Mouse (Mus musculus) hindbrain, embryonic 11.5 days (tissue): ENCODE measurements around the gene Poc1a. TPM values are rescaled to one million over a fixed set of nuclear protein-coding genes. Genes with fewer than 3 reads are reported as not detected.

ENCODE experiments used
- ATAC-seq: fragments of 200-750 bp; cut with Nextera tagmentation; 2 replicates; pipeline ENCODE4 v1.8.0; 2017; ENCODE audit warnings: mild to moderate bottlenecking, moderate TSS enrichment, moderate library complexity; ENCODE audit not compliant: low FRiP score
- DNase-seq: peaks from one replicate; pipeline ENCODE4 v3.0.0-alpha.2; 2015; ENCODE audit warnings: low spot score
- H3K27ac ChIP-seq: fragments of 300-500 bp; sonication (generic); 2 replicates; pipeline ENCODE4 v1.5.1; 2014; ENCODE audit warnings: mild to moderate bottlenecking, low read depth, low read length
- H3K27me3 ChIP-seq: fragments of 300-500 bp; sonication (generic); 2 replicates; pipeline ENCODE4 v1.6.1; 2014; ENCODE audit warnings: mild to moderate bottlenecking, low read length, moderate library complexity, mixed read lengths; ENCODE audit not compliant: control insufficient read depth, insufficient read depth
- H3K36me3 ChIP-seq: fragments of 300-500 bp; sonication (generic); 2 replicates; pipeline ENCODE4 v1.6.1; 2014; ENCODE audit warnings: mild to moderate bottlenecking, low read length, moderate library complexity, mixed read lengths; ENCODE audit not compliant: control insufficient read depth, insufficient read depth
- H3K4me1 ChIP-seq: fragments of 300-500 bp; sonication (generic); replicated peaks from 2 replicates; pipeline ENCODE4 v1.6.1; 2014; ENCODE audit warnings: low read length, mixed read lengths; ENCODE audit not compliant: control insufficient read depth, insufficient read depth
- H3K4me2 ChIP-seq: fragments of 300-500 bp; sonication (generic); replicated peaks from 2 replicates; pipeline ENCODE4 v1.6.1; 2014; ENCODE audit warnings: mild to moderate bottlenecking, low read depth, low read length
- H3K4me3 ChIP-seq: fragments of 300-500 bp; sonication (generic); 2 replicates; pipeline ENCODE4 v1.5.1; 2014; ENCODE audit warnings: low read depth, low read length
- H3K9ac ChIP-seq: fragments of 300-500 bp; sonication (generic); 2 replicates; pipeline ENCODE4 v1.6.1; 2014; ENCODE audit warnings: low read depth, low read length
- H3K9me3 ChIP-seq: fragments of 300-500 bp; sonication (generic); 2 replicates; pipeline ENCODE4 v1.6.1; 2016; ENCODE audit warnings: low read length; ENCODE audit not compliant: control insufficient read depth
- WGBS: fragments of 180-500 bp; shearing (Covaris S2); extraction: QIAGEN DNeasy Blood & Tissue Kit; methylation state at CpG from one replicate; pipeline ENCODE4 v1.1.7; 2014; 5-methylcytosine and 5-hydroxymethylcytosine counted together
- polyA plus RNA-seq: library from polyadenylated mRNA; unstranded; fragments of >200 nt; fragmentation: Nextera tagmentation; extraction: Ambion mirVana; gene quantifications from 2 replicates; pipeline ENCODE4 v1.2.1, GENCODE M21; 2014

The Poc1a gene
- polyA plus RNA-seq, 1 experiment from 2014 or later, result 27.6 TPM

GRCm38 (mm10) chr9:106372431-106373412, 91.9 kb downstream of the Poc1a start:
- H3K9ac ChIP-seq, result no peak overlapping the region
- no peak overlapping the region for H3K4me2 ChIP-seq
- 95% methylated on average over 11 of the region's 11 CpGs for WGBS
- H3K27me3 ChIP-seq, result no peaks in the 10 kb centered on the region
- no peak overlapping the region for H3K4me3 ChIP-seq
- no peaks in the 10 kb centered on the region for H3K9me3 ChIP-seq
- DNase-seq, result no peak
- H3K36me3 ChIP-seq, result peaks cover 8% of the 10 kb centered on the region; the same call in 1 of the 2 replicates
- H3K4me1 ChIP-seq, result peaks cover 11% of the 10 kb centered on the region
- ATAC-seq, result no peak
- H3K27ac ChIP-seq, result no peak overlapping the region

- H3K36me3 ChIP-seq, result peaks cover 8% of the 10 kb centered on the region; the same call in 1 of the 2 replicates
- ATAC-seq, result no peak
Observed at GRCm38 (mm10) chr9:106373973-106374372, 93.1 kb downstream of the Poc1a start.

GRCm38 (mm10) chr9:106377247-106377646, 96.4 kb downstream of the Poc1a start:
- 93% methylated on average over 8 of the region's 8 CpGs for WGBS
- H3K27ac ChIP-seq, result 0 out of 2 replicates have a peak overlapping the region, but pooled peaks have one; percentile 17
- ATAC-seq, result no peak
- no peaks in the 10 kb centered on the region for H3K27me3 ChIP-seq
- H3K4me3 ChIP-seq, result no peak overlapping the region
- H3K9me3 ChIP-seq, result no peaks in the 10 kb centered on the region
- H3K4me1 ChIP-seq, result no peaks in the 10 kb centered on the region
- DNase-seq, result no peak
- no peak overlapping the region for H3K4me2 ChIP-seq
- peaks cover 8% of the 10 kb centered on the region; the same call in 1 of the 2 replicates for H3K36me3 ChIP-seq
- no peak overlapping the region for H3K9ac ChIP-seq

More at GRCm38 (mm10) chr9:106373973-106374372, 93.1 kb downstream of the Poc1a start:
- H3K9me3 ChIP-seq, result no peaks in the 10 kb centered on the region
- H3K9ac ChIP-seq, result no peak overlapping the region
- no peak overlapping the region for H3K4me2 ChIP-seq
- no peak for DNase-seq
- H3K4me3 ChIP-seq, result no peak overlapping the region
- H3K27ac ChIP-seq, result no peak overlapping the region
- H3K27me3 ChIP-seq, result no peaks in the 10 kb centered on the region
- WGBS, result 88% methylated on average over 7 of the region's 7 CpGs
- peaks cover 11% of the 10 kb centered on the region for H3K4me1 ChIP-seq

GRCm38 (mm10) chr9:106378045-106378444, 97.2 kb downstream of the Poc1a start:
- H3K27me3 ChIP-seq, result no peaks in the 10 kb centered on the region
- H3K27ac ChIP-seq, result no peak overlapping the region
- no peak overlapping the region for H3K4me3 ChIP-seq
- no peak overlapping the region for H3K4me2 ChIP-seq
- no peaks in the 10 kb centered on the region for H3K4me1 ChIP-seq
- H3K9me3 ChIP-seq, result no peaks in the 10 kb centered on the region
- H3K36me3 ChIP-seq, result peaks cover 8% of the 10 kb centered on the region; the same call in 1 of the 2 replicates
- ATAC-seq (no peak), DNase-seq (no peak)
- no peak overlapping the region for H3K9ac ChIP-seq
- 86% methylated on average over 3 of the region's 3 CpGs for WGBS

- Histone ChIP-seq H3K27me3 (no peaks in the 10 kb centered on the region), H3K4me1 (peaks cover 1% of the 10 kb centered on the region; the same call in 1 of the 2 replicates), H3K9me3 (no peaks in the 10 kb centered on the region), H3K36me3 (peaks cover 8% of the 10 kb centered on the region; the same call in 1 of the 2 replicates), H3K27ac (no peak overlapping the region), H3K4me3 (no peak overlapping the region), H3K9ac (no peak overlapping the region), H3K4me2 (no peak overlapping the region)
- DNase-seq, result no peak
- 76% methylated on average over 9 of the region's 9 CpGs for WGBS
- ATAC-seq, result no peak
Observed at GRCm38 (mm10) chr9:106378753-106379152, 97.9 kb downstream of the Poc1a start.

- H3K9me3 ChIP-seq, result no peaks in the 10 kb centered on the region
- H3K36me3 ChIP-seq, result no peaks in the 10 kb centered on the region
- H3K9ac ChIP-seq, result no peak overlapping the region
- H3K27ac ChIP-seq, result no peak overlapping the region
- ATAC-seq, result no peak
- no peak overlapping the region for H3K4me2 ChIP-seq
- H3K4me3 ChIP-seq, result no peak overlapping the region
- DNase-seq, result no peak
- 87% methylated on average over 12 of the region's 12 CpGs for WGBS
- peaks cover 4% of the 10 kb centered on the region; the same call in 1 of the 2 replicates for H3K4me1 ChIP-seq
- H3K27me3 ChIP-seq, result no peaks in the 10 kb centered on the region
Observed at GRCm38 (mm10) chr9:106386181-106386864, 105.5 kb downstream of the Poc1a start.

- DNase-seq (no peak), ATAC-seq (no peak)
- no peak overlapping the region for H3K4me2 ChIP-seq
- H3K36me3 ChIP-seq, result no peaks in the 10 kb centered on the region
- H3K9ac ChIP-seq, result no peak overlapping the region
- no peaks in the 10 kb centered on the region for H3K4me1 ChIP-seq
- H3K4me3 ChIP-seq, result no peak overlapping the region
- H3K27ac ChIP-seq, result no peak overlapping the region
- WGBS, result 76% methylated on average over 11 of the region's 11 CpGs
- no peaks in the 10 kb centered on the region for H3K9me3 ChIP-seq
- H3K27me3 ChIP-seq, result no peaks in the 10 kb centered on the region
Observed at GRCm38 (mm10) chr9:106392828-106393527, 112.1 kb downstream of the Poc1a start.

- H3K4me1 ChIP-seq, result no peaks in the 10 kb centered on the region
- no peak overlapping the region for H3K4me3 ChIP-seq
- 89% methylated on average over 8 of the region's 8 CpGs for WGBS
- H3K27ac ChIP-seq, result no peak overlapping the region
- no peak for DNase-seq
- H3K36me3 ChIP-seq, result no peaks in the 10 kb centered on the region
- no peak for ATAC-seq
- no peaks in the 10 kb centered on the region for H3K9me3 ChIP-seq
- H3K27me3 ChIP-seq, result no peaks in the 10 kb centered on the region
- H3K4me2 ChIP-seq, result no peak overlapping the region
- H3K9ac ChIP-seq, result no peak overlapping the region
Observed at GRCm38 (mm10) chr9:106393548-106393947, 112.7 kb downstream of the Poc1a start.
